Mouse (Mus musculus): Measurements from ENCODE around the gene Ang.

DNA sequence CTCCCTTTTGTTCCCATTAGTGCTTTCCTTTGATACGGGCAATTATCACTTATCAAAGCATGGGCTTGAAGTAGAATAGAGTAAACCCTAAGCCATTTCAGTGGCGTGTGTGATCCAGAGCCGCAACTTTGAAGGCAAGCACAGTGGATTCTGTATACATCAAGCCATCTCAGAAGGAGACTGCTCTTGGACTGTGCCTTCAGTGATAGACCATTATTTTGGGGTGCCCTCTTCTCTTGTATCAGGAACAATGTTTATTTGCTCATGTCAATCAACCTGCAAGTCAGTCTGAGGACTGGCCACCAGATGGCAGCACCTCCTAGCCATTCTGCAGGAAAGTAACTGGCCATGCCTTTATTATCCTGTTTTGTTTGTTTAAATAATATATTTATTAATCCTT, 12.3 kb downstream of the Ang start:
- TF ChIP-seq CTCF (IDR thresholded peaks at IDR 0.05; ENCODE audit: insufficient read depth, low read length) (peak; percentile 83), POLR2A (IDR thresholded peaks at IDR 0.05; ENCODE audit: borderline replicate concordance, extremely low read depth, low read depth, low read length) (no peak)
